8 mouse cellular contexts compared by ENCODE assay signal in genomic region chr14:55113975-55114645, GRCm38 (mm10). TPM values are rescaled to one million over a fixed set of nuclear protein-coding genes. Genes with fewer than 3 reads are reported as not detected.
DNase-seq lines count a peak whose midpoint lies in the region; ATAC-seq lines count a peak whose summit lies in the region.

No protein-coding gene starts in this region.

- ATAC-seq in forebrain, embryonic 13.5 days, result no peak
- no peak for ATAC-seq in limb, embryonic 12.5 days (ENCODE audit: insufficient number of reproducible peaks, insufficient read depth, low FRiP score, low TSS enrichment, low read depth)
- no peak for ATAC-seq in neural tube, embryonic 12.5 days (ENCODE audit: low FRiP score, low read depth)

- peak overlapping the region; percentile 87 for H3K9ac ChIP-seq in forebrain, embryonic 13.5 days
- H3K9ac ChIP-seq in limb, embryonic 12.5 days (replicated peaks), result peak overlapping the region; percentile 70
- H3K9ac ChIP-seq in neural tube, embryonic 12.5 days, result peak overlapping the region; percentile 77

- H3K9me3 ChIP-seq in forebrain, embryonic 13.5 days (replicated peaks), result no peaks in the 10 kb centered on the region
- no peaks in the 10 kb centered on the region for H3K9me3 ChIP-seq in limb, embryonic 12.5 days
- no peaks in the 10 kb centered on the region for H3K9me3 ChIP-seq in neural tube, embryonic 12.5 days

- H3K27ac ChIP-seq in forebrain, embryonic 13.5 days, result peak overlapping the region; percentile 88; the same call in 1 of the 2 replicates
- no peak overlapping the region for H3K27ac ChIP-seq in limb, embryonic 12.5 days
- no peak overlapping the region for H3K27ac ChIP-seq in neural tube, embryonic 12.5 days

- H3K4me2 ChIP-seq in forebrain, embryonic 13.5 days, result peak overlapping the region; percentile 98
- H3K4me2 ChIP-seq in limb, embryonic 12.5 days, result peak overlapping the region; percentile 100
- peak overlapping the region; percentile 99 for H3K4me2 ChIP-seq in neural tube, embryonic 12.5 days (replicated peaks)

- peaks cover 62% of the 10 kb centered on the region for H3K4me1 ChIP-seq in forebrain, embryonic 13.5 days
- H3K4me1 ChIP-seq in limb, embryonic 12.5 days (replicated peaks), result peaks cover 39% of the 10 kb centered on the region
- H3K4me1 ChIP-seq in neural tube, embryonic 12.5 days, result peaks cover 42% of the 10 kb centered on the region

- peaks cover 34% of the 10 kb centered on the region for H3K27me3 ChIP-seq in forebrain, embryonic 13.5 days
- H3K27me3 ChIP-seq in limb, embryonic 12.5 days, result peaks cover 87% of the 10 kb centered on the region
- peaks cover 62% of the 10 kb centered on the region for H3K27me3 ChIP-seq in neural tube, embryonic 12.5 days (replicated peaks)

- 12% methylated on average over 26 of the region's 26 CpGs for WGBS in forebrain, embryonic 13.5 days
- WGBS in limb, embryonic 12.5 days, result 7% methylated on average over 26 of the region's 26 CpGs
- WGBS in neural tube, embryonic 12.5 days, result 8% methylated on average over 26 of the region's 26 CpGs

- peaks cover 11% of the 10 kb centered on the region for H3K36me3 ChIP-seq in forebrain, embryonic 13.5 days (ENCODE audit: poor library complexity, severe bottlenecking)
- no peaks in the 10 kb centered on the region for H3K36me3 ChIP-seq in limb, embryonic 12.5 days
- H3K36me3 ChIP-seq in neural tube, embryonic 12.5 days, result no peaks in the 10 kb centered on the region

- peak; percentile 48 for DNase-seq in embryo, embryonic 10 days (ENCODE audit: low spot score)
- no peak for DNase-seq in embryo, embryonic 9.5 days (ENCODE audit: extremely low spot score)
- DNase-seq in right cerebral cortex, adult 2 months (ENCODE audit: low spot score in 2 of 2), result peak; percentile 56 to 57
- no peak for DNase-seq in right cerebral cortex, postnatal 25 days
- DNase-seq in ovary, postnatal 14 days (ENCODE audit: low spot score), result no peak

- H3K4me3 ChIP-seq in forebrain, embryonic 13.5 days, result peak overlapping the region; percentile 76
- peak overlapping the region; percentile 67 for H3K4me3 ChIP-seq in limb, embryonic 12.5 days (replicated peaks)
- H3K4me3 ChIP-seq in neural tube, embryonic 12.5 days, result peak overlapping the region; percentile 71

RNA-seq across cellular contexts. Expression of gene Jph4, which starts 2.6 kb away (rescaled TPM):
- 17.5 and 17.7 TPM in 2 replicates for polyA plus RNA-seq in forebrain, embryonic 13.5 days (2015; fragmentation: Nextera tagmentation; extraction: Ambion mirVana)
- 0.69 and 0.78 TPM in 2 replicates for polyA plus RNA-seq in limb, embryonic 12.5 days (2016; fragmentation: Nextera tagmentation; extraction: Ambion mirVana)
- 12.3 and 13.8 TPM in 2 replicates for polyA plus RNA-seq in neural tube, embryonic 12.5 days (2016; fragmentation: Nextera tagmentation; extraction: Ambion mirVana)

RNA-seq across cellular contexts. Expression of gene Ap1g2, which starts 7.7 kb away (rescaled TPM):
- polyA plus RNA-seq in forebrain, embryonic 13.5 days (2015; fragmentation: Nextera tagmentation; extraction: Ambion mirVana), result 9.7 and 9.8 TPM in 2 replicates
- 10.7 and 13.7 TPM in 2 replicates for polyA plus RNA-seq in limb, embryonic 12.5 days (2016; fragmentation: Nextera tagmentation; extraction: Ambion mirVana)
- 7.6 and 12.0 TPM in 2 replicates for polyA plus RNA-seq in neural tube, embryonic 12.5 days (2016; fragmentation: Nextera tagmentation; extraction: Ambion mirVana)

RNA-seq across cellular contexts. Expression of gene Thtpa, which starts 19.5 kb away (rescaled TPM):
- polyA plus RNA-seq in forebrain, embryonic 13.5 days (2015; fragmentation: Nextera tagmentation; extraction: Ambion mirVana), result 39.0 and 42.0 TPM in 2 replicates
- 24.0 and 24.2 TPM in 2 replicates for polyA plus RNA-seq in limb, embryonic 12.5 days (2016; fragmentation: Nextera tagmentation; extraction: Ambion mirVana)
- 25.7 and 26.5 TPM in 2 replicates for polyA plus RNA-seq in neural tube, embryonic 12.5 days (2016; fragmentation: Nextera tagmentation; extraction: Ambion mirVana)

RNA-seq across cellular contexts. Expression of gene Zfhx2, which starts 22.0 kb away (rescaled TPM):
- 26.7 and 28.0 TPM in 2 replicates for polyA plus RNA-seq in forebrain, embryonic 13.5 days (2015; fragmentation: Nextera tagmentation; extraction: Ambion mirVana)
- polyA plus RNA-seq in limb, embryonic 12.5 days (2016; fragmentation: Nextera tagmentation; extraction: Ambion mirVana), result 6.9 and 7.0 TPM in 2 replicates
- 29.4 and 34.4 TPM in 2 replicates for polyA plus RNA-seq in neural tube, embryonic 12.5 days (2016; fragmentation: Nextera tagmentation; extraction: Ambion mirVana)

Comparison
In these comparisons a context has a peak if more than half of its experiments do, and no peak if none do; other contexts are left out.
1. DNase-seq: peak in embryo, embryonic 10 days (single experiment) and right cerebral cortex, adult 2 months (2 of 2); none in embryo, embryonic 9.5 days (single experiment), right cerebral cortex, postnatal 25 days (single experiment) and ovary, postnatal 14 days (single experiment).
2. Peak in every context shown above with its lines, with median percentiles within 50 percentile points of each other: H3K4me2 ChIP-seq, H3K4me3 ChIP-seq and H3K9ac ChIP-seq.